Mouse (Mus musculus): Measurements from ENCODE around the gene Kctd7. TPM values are rescaled to one million over a fixed set of nuclear protein-coding genes. Genes with fewer than 3 reads are reported as not detected.

Gene Kctd7
- polyA plus RNA-seq, 1 experiment from 2014 or later = 13.5 TPM

GRCm38 (mm10) chr5:130120070-130120736 is 24.5 kb upstream of the Kctd7 start:
- H3K4me2 ChIP-seq (replicated peaks) = no peak overlapping the region
- H3K36me3 ChIP-seq = peaks cover 6% of the 10 kb centered on the region
- H3K27ac ChIP-seq (replicated peaks) = no peak overlapping the region
- no peak for ATAC-seq (replicated peaks)
- no peaks in the 10 kb centered on the region for H3K27me3 ChIP-seq
- no peak overlapping the region for H3K9ac ChIP-seq (replicated peaks)
- H3K4me1 ChIP-seq = no peaks in the 10 kb centered on the region
- WGBS = 89% methylated on average over 12 of the region's 12 CpGs
- H3K4me3 ChIP-seq = no peak overlapping the region
- no peaks in the 10 kb centered on the region for H3K9me3 ChIP-seq

GRCm38 (mm10) chr5:130120904-130121303 is 23.8 kb upstream of the Kctd7 start:
- Histone ChIP-seq H3K36me3 (peaks cover 4% of the 10 kb centered on the region; the same call in 1 of the 2 replicates), H3K27ac (replicated peaks) (no peak overlapping the region), H3K4me1 (no peaks in the 10 kb centered on the region), H3K9ac (replicated peaks) (no peak overlapping the region), H3K27me3 (no peaks in the 10 kb centered on the region), H3K9me3 (no peaks in the 10 kb centered on the region), H3K4me3 (no peak overlapping the region), H3K4me2 (replicated peaks) (no peak overlapping the region)
- ATAC-seq (replicated peaks) = no peak
- 81% methylated on average over 6 of the region's 6 CpGs for WGBS

GRCm38 (mm10) chr5:130122355-130122754 is 22.3 kb upstream of the Kctd7 start:
- H3K27ac ChIP-seq (replicated peaks) = no peak overlapping the region
- no peak overlapping the region for H3K4me2 ChIP-seq (replicated peaks)
- H3K4me3 ChIP-seq = no peak overlapping the region
- H3K9ac ChIP-seq (replicated peaks) = no peak overlapping the region
- H3K4me1 ChIP-seq = no peaks in the 10 kb centered on the region
- WGBS = 95% methylated on average over 2 of the region's 2 CpGs
- ATAC-seq (replicated peaks) = no peak
- H3K27me3 ChIP-seq = no peaks in the 10 kb centered on the region
- H3K9me3 ChIP-seq = no peaks in the 10 kb centered on the region
- H3K36me3 ChIP-seq = no peaks in the 10 kb centered on the region

- WGBS = 79% methylated on average over 5 of the region's 5 CpGs
- ATAC-seq (replicated peaks) = no peak
- Histone ChIP-seq H3K36me3 (no peaks in the 10 kb centered on the region), H3K27me3 (no peaks in the 10 kb centered on the region), H3K9me3 (no peaks in the 10 kb centered on the region), H3K4me2 (replicated peaks) (no peak overlapping the region), H3K9ac (replicated peaks) (no peak overlapping the region), H3K27ac (replicated peaks) (0 out of 2 replicates have a peak overlapping the region, but pooled peaks have one; percentile 4), H3K4me3 (no peak overlapping the region), H3K4me1 (no peaks in the 10 kb centered on the region)
Measured at GRCm38 (mm10) chr5:130124271-130124670, 20.4 kb upstream of the Kctd7 start.

- no peaks in the 10 kb centered on the region for H3K4me1 ChIP-seq
- 79% methylated on average over 11 of the region's 11 CpGs for WGBS
- H3K4me2 ChIP-seq (replicated peaks) = no peak overlapping the region
- ATAC-seq (replicated peaks) = no peak
- H3K36me3 ChIP-seq = no peaks in the 10 kb centered on the region; the same call in 1 of the 2 replicates
- no peak overlapping the region for H3K9ac ChIP-seq (replicated peaks)
- H3K27ac ChIP-seq (replicated peaks) = no peak overlapping the region
- H3K27me3 ChIP-seq = no peaks in the 10 kb centered on the region
- H3K4me3 ChIP-seq = no peak overlapping the region
- no peaks in the 10 kb centered on the region for H3K9me3 ChIP-seq
Measured at GRCm38 (mm10) chr5:130128686-130129523, 15.8 kb upstream of the Kctd7 start.

GRCm38 (mm10) chr5:130129524-130129793 is 15.2 kb upstream of the Kctd7 start:
- Histone ChIP-seq H3K36me3 (no peaks in the 10 kb centered on the region; the same call in 1 of the 2 replicates), H3K9me3 (no peaks in the 10 kb centered on the region), H3K4me3 (no peak overlapping the region), H3K9ac (replicated peaks) (no peak overlapping the region), H3K4me2 (replicated peaks) (no peak overlapping the region), H3K4me1 (no peaks in the 10 kb centered on the region), H3K27ac (replicated peaks) (no peak overlapping the region), H3K27me3 (no peaks in the 10 kb centered on the region)
- no peak for ATAC-seq (replicated peaks)
- WGBS = 93% methylated on average over 5 of the region's 5 CpGs

GRCm38 (mm10) chr5:130136597-130136996 is 8.1 kb upstream of the Kctd7 start:
- Histone ChIP-seq H3K4me2 (replicated peaks) (no peak overlapping the region), H3K4me3 (no peak overlapping the region), H3K9ac (replicated peaks) (no peak overlapping the region), H3K27ac (replicated peaks) (no peak overlapping the region), H3K4me1 (no peaks in the 10 kb centered on the region), H3K27me3 (no peaks in the 10 kb centered on the region), H3K9me3 (no peaks in the 10 kb centered on the region), H3K36me3 (no peaks in the 10 kb centered on the region; the same call in 1 of the 2 replicates)
- no peak for ATAC-seq (replicated peaks)
- 94% methylated on average over 13 of the region's 13 CpGs for WGBS

GRCm38 (mm10) chr5:130139393-130139792 is 5.3 kb upstream of the Kctd7 start:
- Histone ChIP-seq H3K4me2 (replicated peaks) (no peak overlapping the region), H3K27me3 (no peaks in the 10 kb centered on the region), H3K4me3 (no peak overlapping the region), H3K9ac (replicated peaks) (no peak overlapping the region), H3K27ac (replicated peaks) (no peak overlapping the region), H3K9me3 (no peaks in the 10 kb centered on the region), H3K36me3 (no peaks in the 10 kb centered on the region), H3K4me1 (peaks cover 5% of the 10 kb centered on the region)
- 22% methylated on average over 8 of the region's 8 CpGs for WGBS
- no peak for ATAC-seq (replicated peaks)

- WGBS = 86% methylated on average over 5 of the region's 5 CpGs
- Histone ChIP-seq H3K9ac (replicated peaks) (no peak overlapping the region; the same call in 1 of the 2 replicates), H3K4me3 (no peak overlapping the region), H3K36me3 (no peaks in the 10 kb centered on the region), H3K27ac (replicated peaks) (no peak overlapping the region), H3K27me3 (no peaks in the 10 kb centered on the region), H3K4me1 (peaks cover 16% of the 10 kb centered on the region), H3K4me2 (replicated peaks) (no peak overlapping the region), H3K9me3 (no peaks in the 10 kb centered on the region)
- no peak for ATAC-seq (replicated peaks)
Measured at GRCm38 (mm10) chr5:130141138-130141537, 3.5 kb upstream of the Kctd7 start.

GRCm38 (mm10) chr5:130142041-130142440 is 2.6 kb upstream of the Kctd7 start:
- Histone ChIP-seq H3K27ac (replicated peaks) (no peak overlapping the region), H3K4me1 (peaks cover 23% of the 10 kb centered on the region), H3K27me3 (no peaks in the 10 kb centered on the region), H3K36me3 (no peaks in the 10 kb centered on the region), H3K9ac (replicated peaks) (no peak overlapping the region), H3K4me3 (no peak overlapping the region), H3K4me2 (replicated peaks) (no peak overlapping the region), H3K9me3 (no peaks in the 10 kb centered on the region)
- WGBS = 70% methylated on average over 4 of the region's 4 CpGs
- ATAC-seq (replicated peaks) = no peak

GRCm38 (mm10) chr5:130143101-130143500 is 1.6 kb upstream of the Kctd7 start:
- ATAC-seq (replicated peaks) = no peak
- H3K27ac ChIP-seq (replicated peaks) = no peak overlapping the region; the same call in 1 of the 2 replicates
- H3K27me3 ChIP-seq = no peaks in the 10 kb centered on the region
- WGBS = 87% methylated on average over 7 of the region's 7 CpGs
- H3K9me3 ChIP-seq = no peaks in the 10 kb centered on the region
- peaks cover 6% of the 10 kb centered on the region; the same call in 1 of the 2 replicates for H3K36me3 ChIP-seq
- no peak overlapping the region for H3K9ac ChIP-seq (replicated peaks)
- no peak overlapping the region for H3K4me3 ChIP-seq
- peaks cover 24% of the 10 kb centered on the region for H3K4me1 ChIP-seq
- no peak overlapping the region for H3K4me2 ChIP-seq (replicated peaks)

GRCm38 (mm10) chr5:130143977-130144333 is 706 bp upstream of the Kctd7 start:
- H3K27ac ChIP-seq (replicated peaks) = peak overlapping the region; percentile 80
- WGBS = 2% methylated on average over 20 of the region's 20 CpGs
- H3K36me3 ChIP-seq = peaks cover 14% of the 10 kb centered on the region; the same call in 1 of the 2 replicates
- H3K9ac ChIP-seq (replicated peaks) = peak overlapping the region; percentile 81
- H3K27me3 ChIP-seq = no peaks in the 10 kb centered on the region
- ATAC-seq (replicated peaks) = peak; percentile 39
- H3K9me3 ChIP-seq = no peaks in the 10 kb centered on the region
- H3K4me1 ChIP-seq = peaks cover 24% of the 10 kb centered on the region
- H3K4me2 ChIP-seq (replicated peaks) = peak overlapping the region; percentile 85
- H3K4me3 ChIP-seq = peak overlapping the region; percentile 68
